Mouse (Mus musculus) CH12.LX (cell line): ENCODE measurements around the gene Etfbkmt.

Source experiments
- CTCF ChIP-seq, 2 experiments: IDR thresholded peaks in 1 of 2; conservative IDR thresholded peaks in 1 of 2; 2 replicates each; pipeline ENCODE4 v1.5.1; 2011 to 2012; ENCODE audit warnings: low read depth in 2 of 2, low read length in 2 of 2, improper control_type of control experiment in 1 of 2, inconsistent platforms in 1 of 2, mild to moderate bottlenecking in 1 of 2, moderate library complexity in 1 of 2
- EP300 ChIP-seq: IDR thresholded peaks from 2 replicates; pipeline ENCODE4 v1.6.1; 2011; ENCODE audit warnings: low read length, improper control_type of control experiment
- KAT2A ChIP-seq: IDR thresholded peaks from 2 replicates; pipeline ENCODE4 v1.6.1; 2012; ENCODE audit warnings: low read length, improper control_type of control experiment, inconsistent platforms; ENCODE audit not compliant: insufficient replicate concordance
- MYC ChIP-seq: IDR thresholded peaks from 2 replicates; pipeline ENCODE4 v1.6.1; 2011; ENCODE audit warnings: low read depth, mild to moderate bottlenecking, improper control_type of control experiment, low read length
- NELFE ChIP-seq: IDR thresholded peaks from 2 replicates; pipeline ENCODE4 v1.6.1; 2011; ENCODE audit warnings: low read depth, low read length, improper control_type of control experiment
- SIN3A ChIP-seq: IDR thresholded peaks from 2 replicates; pipeline ENCODE4 v1.6.1; 2012; ENCODE audit warnings: low read length, improper control_type of control experiment, inconsistent platforms
- TCF12 ChIP-seq: IDR thresholded peaks from 2 replicates; pipeline ENCODE4 v1.6.1; 2014; ENCODE audit warnings: low read depth, mild to moderate bottlenecking, inconsistent platforms, low read length, improper control_type of control experiment
- UBTF ChIP-seq: IDR thresholded peaks from 2 replicates; pipeline ENCODE4 v1.6.1; 2012; ENCODE audit warnings: low read depth, mild to moderate bottlenecking, inconsistent platforms, low read length, improper control_type of control experiment, moderate library complexity
- USF1 ChIP-seq: IDR thresholded peaks from 2 replicates; pipeline ENCODE4 v1.6.1; 2014; ENCODE audit warnings: low read depth, mild to moderate bottlenecking, inconsistent platforms, low read length, improper control_type of control experiment
- ZNF384 ChIP-seq: IDR thresholded peaks from 2 replicates; pipeline ENCODE4 v1.6.1; 2012; ENCODE audit warnings: low read depth, low read length, improper control_type of control experiment, inconsistent platforms

GRCm38 (mm10) chr6:149118935-149119334, 20.7 kb upstream of the Etfbkmt start:
- TF ChIP-seq CTCF (conservative IDR thresholded peaks at IDR 0.05 in 1 of 2, IDR thresholded peaks at IDR 0.05 in 1 of 2; ENCODE audit: low read depth in 2 of 2, low read length in 2 of 2) (no peak), SIN3A (no peak), ZNF384 (no peak), MYC (no peak), UBTF (no peak), USF1 (no peak), KAT2A (no peak), NELFE (no peak), TCF12 (no peak), EP300 (no peak; the same call in 1 of the 2 replicates)
